Mouse (Mus musculus): ENCODE measurements at regions not wholly inside any gene's neighbourhood (a gene's known extent, or its start where the extent isn't known, plus 50 kb on each side); places are given as distances from the start of the nearest gene placed in this dataset.
A peak's percentile ranks its signal among the peaks of the same experiment; 100 is the strongest.

GRCm38 (mm10) chr17:4265946-4266345 lies 569.9 kb upstream of the Nox3 start:
- Histone ChIP-seq H3K4me2 (replicated peaks) (no peak overlapping the region), H3K9ac (replicated peaks) (no peak overlapping the region), H3K4me1 (replicated peaks) (peaks cover 28% of the 10 kb centered on the region), H3K4me3 (replicated peaks) (no peak overlapping the region), H3K27ac (peak overlapping the region; percentile 16; the same call in 1 of the 2 replicates), H3K27me3 (no peaks in the 10 kb centered on the region), H3K36me3 (no peaks in the 10 kb centered on the region), H3K9me3 (no peaks in the 10 kb centered on the region)
- WGBS = 7% methylated on average over 6 of the region's 6 CpGs
- ATAC-seq = peak; percentile 48; the same call in 1 of the 2 replicates

- 55% methylated on average over 5 of the region's 5 CpGs for WGBS
- Histone ChIP-seq H3K27me3 (no peaks in the 10 kb centered on the region), H3K36me3 (no peaks in the 10 kb centered on the region), H3K4me3 (replicated peaks) (no peak overlapping the region), H3K4me1 (replicated peaks) (peaks cover 28% of the 10 kb centered on the region), H3K4me2 (replicated peaks) (no peak overlapping the region), H3K9ac (replicated peaks) (no peak overlapping the region), H3K9me3 (no peaks in the 10 kb centered on the region), H3K27ac (peak overlapping the region; percentile 16; the same call in 1 of the 2 replicates)
- ATAC-seq = no peak
These were observed 570.4 kb upstream of the Nox3 start for GRCm38 (mm10) chr17:4266487-4266886.

DNA sequence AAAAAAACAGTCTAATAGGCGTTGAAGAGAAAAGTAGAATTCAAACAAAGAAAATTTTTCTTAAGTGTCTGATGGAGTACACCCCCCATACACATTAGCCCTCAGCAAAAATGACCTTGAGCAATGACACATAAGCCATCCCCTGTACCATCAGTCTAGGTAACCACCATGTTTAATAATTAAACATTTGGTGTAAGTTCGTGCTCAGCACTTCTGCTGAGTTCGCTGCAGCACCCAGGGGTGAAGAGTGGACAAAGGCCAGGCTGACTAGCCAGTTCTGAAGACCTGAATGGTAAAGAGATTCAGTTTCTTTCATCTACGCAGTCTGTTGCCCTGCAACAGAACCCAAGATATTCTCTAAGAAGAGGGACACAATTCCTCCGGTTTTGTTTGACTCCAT lies 572.3 kb upstream of the Nox3 start:
- H3K27ac ChIP-seq = peak overlapping the region; percentile 14; the same call in 1 of the 2 replicates
- ATAC-seq = no peak
- H3K9me3 ChIP-seq = no peaks in the 10 kb centered on the region
- H3K4me1 ChIP-seq (replicated peaks) = peaks cover 28% of the 10 kb centered on the region
- no peaks in the 10 kb centered on the region for H3K36me3 ChIP-seq
- H3K27me3 ChIP-seq = no peaks in the 10 kb centered on the region
- no peak overlapping the region for H3K4me3 ChIP-seq (replicated peaks)
- WGBS = 80% methylated on average over 5 of the region's 5 CpGs
- no peak overlapping the region for H3K9ac ChIP-seq (replicated peaks)
- H3K4me2 ChIP-seq (replicated peaks) = no peak overlapping the region

- Histone ChIP-seq H3K4me1 (replicated peaks) (peaks cover 9% of the 10 kb centered on the region; the same call in 1 of the 2 replicates), H3K9ac (replicated peaks) (no peak overlapping the region), H3K9me3 (no peaks in the 10 kb centered on the region), H3K27me3 (no peaks in the 10 kb centered on the region), H3K27ac (no peak overlapping the region), H3K4me2 (replicated peaks) (no peak overlapping the region), H3K36me3 (no peaks in the 10 kb centered on the region), H3K4me3 (replicated peaks) (no peak overlapping the region)
- ATAC-seq = no peak
- 89% methylated on average over 5 of the region's 5 CpGs for WGBS
These were observed 576.4 kb upstream of the Nox3 start for GRCm38 (mm10) chr17:4272456-4272855.

DNA sequence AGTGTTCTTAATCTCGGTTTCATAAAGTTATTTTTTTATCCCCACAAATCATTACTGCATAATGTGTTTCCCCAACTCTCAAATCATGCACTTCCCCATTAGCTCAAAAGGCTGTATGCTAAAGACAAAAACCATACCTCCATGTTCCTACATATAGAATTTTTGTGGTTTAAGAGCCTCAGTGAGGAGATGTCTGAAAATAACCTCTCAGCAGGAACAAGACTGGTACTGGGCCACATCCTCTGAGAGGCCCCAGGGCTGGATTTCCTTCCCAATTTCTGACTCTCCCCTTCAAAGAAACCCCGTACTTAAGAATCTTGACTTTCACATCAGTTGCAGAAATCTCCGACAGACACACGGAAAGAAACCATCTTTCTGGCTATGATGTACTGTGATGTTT lies 580.7 kb upstream of the Nox3 start:
- Histone ChIP-seq H3K9ac (replicated peaks) (no peak overlapping the region), H3K27me3 (no peaks in the 10 kb centered on the region), H3K4me2 (replicated peaks) (no peak overlapping the region), H3K4me1 (replicated peaks) (no peaks in the 10 kb centered on the region), H3K9me3 (no peaks in the 10 kb centered on the region), H3K4me3 (replicated peaks) (no peak overlapping the region), H3K27ac (no peak overlapping the region), H3K36me3 (no peaks in the 10 kb centered on the region)
- ATAC-seq = no peak
- 82% methylated on average over 4 of the region's 4 CpGs for WGBS

GRCm38 (mm10) chr17:4278239-4278827 lies 582.3 kb upstream of the Nox3 start:
- no peaks in the 10 kb centered on the region for H3K9me3 ChIP-seq

DNA sequence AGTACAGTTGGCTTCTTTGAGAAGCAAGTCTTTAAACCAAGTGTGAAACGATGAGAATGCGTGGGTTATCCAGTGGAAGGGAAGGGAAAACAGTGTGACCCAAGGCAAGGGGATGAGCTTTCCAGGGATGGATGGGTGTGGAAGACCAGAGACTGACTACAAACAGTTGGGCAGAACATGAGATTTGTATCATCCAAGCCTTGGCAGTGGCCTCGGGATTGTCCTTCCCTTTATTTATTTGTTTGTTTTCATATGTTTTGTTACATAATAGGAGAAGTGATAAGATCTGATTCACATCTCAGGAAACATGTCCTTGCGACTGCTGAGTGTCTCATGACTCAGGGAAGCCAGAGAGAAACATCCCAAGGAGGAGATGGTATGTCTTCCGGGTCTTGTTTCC lies 585.4 kb upstream of the Nox3 start:
- H3K4me3 ChIP-seq (replicated peaks) = no peak overlapping the region
- H3K27ac ChIP-seq = no peak overlapping the region
- WGBS = 92% methylated on average over 5 of the region's 5 CpGs
- H3K9ac ChIP-seq (replicated peaks) = no peak overlapping the region
- ATAC-seq = no peak
- H3K4me2 ChIP-seq (replicated peaks) = no peak overlapping the region
- no peaks in the 10 kb centered on the region for H3K27me3 ChIP-seq
- H3K9me3 ChIP-seq = no peaks in the 10 kb centered on the region
- no peaks in the 10 kb centered on the region for H3K4me1 ChIP-seq (replicated peaks)
- H3K36me3 ChIP-seq = no peaks in the 10 kb centered on the region

More at GRCm38 (mm10) chr17:4278239-4278827, 582.3 kb upstream of the Nox3 start:
- Histone ChIP-seq H3K4me3 (replicated peaks) (no peak overlapping the region), H3K4me2 (replicated peaks) (no peak overlapping the region), H3K4me1 (replicated peaks) (no peaks in the 10 kb centered on the region), H3K27ac (no peak overlapping the region), H3K36me3 (no peaks in the 10 kb centered on the region), H3K27me3 (no peaks in the 10 kb centered on the region), H3K9ac (replicated peaks) (no peak overlapping the region)
- WGBS = 74% methylated on average over 4 of the region's 4 CpGs
- ATAC-seq = no peak

GRCm38 (mm10) chr17:4291418-4291817 lies 595.4 kb upstream of the Nox3 start:
- H3K4me2 ChIP-seq (replicated peaks) = no peak overlapping the region
- no peak for ATAC-seq
- H3K9ac ChIP-seq (replicated peaks) = no peak overlapping the region
- H3K36me3 ChIP-seq = no peaks in the 10 kb centered on the region
- no peak overlapping the region for H3K27ac ChIP-seq
- no peaks in the 10 kb centered on the region for H3K4me1 ChIP-seq (replicated peaks)
- no peak overlapping the region for H3K4me3 ChIP-seq (replicated peaks)
- no peaks in the 10 kb centered on the region for H3K27me3 ChIP-seq
- no peaks in the 10 kb centered on the region for H3K9me3 ChIP-seq
- 97% methylated on average over 2 of the region's 2 CpGs for WGBS

- H3K9me3 ChIP-seq = no peaks in the 10 kb centered on the region
- ATAC-seq = no peak
- no peak overlapping the region for H3K9ac ChIP-seq (replicated peaks)
- H3K27ac ChIP-seq = no peak overlapping the region
- 78% methylated on average over 6 of the region's 6 CpGs for WGBS
- H3K4me3 ChIP-seq (replicated peaks) = no peak overlapping the region
- no peaks in the 10 kb centered on the region for H3K27me3 ChIP-seq
- H3K4me2 ChIP-seq (replicated peaks) = no peak overlapping the region
- peaks cover 5% of the 10 kb centered on the region for H3K4me1 ChIP-seq (replicated peaks)
- H3K36me3 ChIP-seq = no peaks in the 10 kb centered on the region
These were observed 600.6 kb upstream of the Nox3 start for GRCm38 (mm10) chr17:4296521-4297155.

DNA sequence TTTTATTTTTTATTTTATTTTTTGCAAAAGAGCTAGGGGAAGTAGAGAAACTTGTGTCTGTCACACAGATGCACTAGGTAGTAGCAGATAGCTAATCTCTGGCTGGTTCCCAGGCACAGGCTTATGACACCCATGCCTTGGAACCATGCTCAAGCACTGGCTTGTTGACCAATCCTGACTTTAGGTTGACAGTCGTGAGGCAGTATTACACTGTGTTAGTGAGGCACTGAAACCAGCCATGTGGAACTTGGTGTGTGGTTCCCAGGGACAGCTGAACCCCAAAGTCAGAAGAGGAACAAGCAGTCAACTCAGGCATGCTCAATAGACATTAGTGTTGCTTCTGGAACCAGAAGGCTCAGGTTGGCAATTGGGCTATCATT lies 601.1 kb upstream of the Nox3 start:
- ATAC-seq = no peak
- Histone ChIP-seq H3K9ac (replicated peaks) (no peak overlapping the region), H3K27ac (no peak overlapping the region), H3K9me3 (no peaks in the 10 kb centered on the region), H3K27me3 (no peaks in the 10 kb centered on the region), H3K4me3 (replicated peaks) (no peak overlapping the region), H3K36me3 (no peaks in the 10 kb centered on the region), H3K4me1 (replicated peaks) (peaks cover 5% of the 10 kb centered on the region), H3K4me2 (replicated peaks) (no peak overlapping the region)
- WGBS = 67% methylated on average over 1 of the region's 1 CpGs

GRCm38 (mm10) chr17:4301142-4301853 lies 605.2 kb upstream of the Nox3 start:
- no peak for ATAC-seq
- Histone ChIP-seq H3K4me3 (replicated peaks) (no peak overlapping the region), H3K9ac (replicated peaks) (no peak overlapping the region), H3K27me3 (no peaks in the 10 kb centered on the region), H3K4me2 (replicated peaks) (no peak overlapping the region), H3K27ac (no peak overlapping the region), H3K4me1 (replicated peaks) (peaks cover 5% of the 10 kb centered on the region), H3K36me3 (no peaks in the 10 kb centered on the region), H3K9me3 (no peaks in the 10 kb centered on the region)
- WGBS = 91% methylated on average over 12 of the region's 12 CpGs

DNA sequence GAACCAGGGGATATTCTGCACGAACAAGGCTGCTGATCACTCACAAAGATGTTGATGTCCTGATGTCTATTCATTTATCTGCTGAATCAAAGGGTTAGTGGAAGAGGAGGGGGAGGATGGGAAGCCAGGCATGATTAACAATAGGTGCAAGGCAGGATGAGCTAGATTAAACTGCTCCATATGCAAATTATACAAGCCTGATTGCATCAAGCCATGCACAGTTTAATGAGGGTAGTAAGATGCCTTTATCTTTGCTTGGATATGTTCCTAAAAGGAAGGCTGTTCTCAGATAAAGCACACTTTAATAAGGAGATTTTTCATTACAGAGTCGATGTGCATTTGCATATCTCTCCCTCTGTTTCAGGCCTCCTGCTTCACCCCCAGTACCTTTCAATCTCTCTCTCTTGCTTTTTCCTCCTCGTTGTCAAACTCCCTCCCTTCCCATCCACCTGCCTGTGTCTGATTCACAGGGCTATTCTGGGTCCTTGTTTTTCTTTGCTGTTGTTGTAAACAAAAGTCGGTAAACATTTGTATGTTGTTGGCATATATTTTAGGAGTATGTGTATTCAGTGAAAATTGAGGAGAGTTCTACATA lies 615.8 kb upstream of the Nox3 start:
- peaks cover 15% of the 10 kb centered on the region for H3K4me1 ChIP-seq (replicated peaks)
- H3K9me3 ChIP-seq = no peaks in the 10 kb centered on the region
- H3K9ac ChIP-seq (replicated peaks) = no peak overlapping the region
- no peak overlapping the region for H3K4me2 ChIP-seq (replicated peaks)
- no peaks in the 10 kb centered on the region for H3K36me3 ChIP-seq
- 32% methylated on average over 4 of the region's 4 CpGs for WGBS
- no peak overlapping the region for H3K4me3 ChIP-seq (replicated peaks)
- peak; percentile 71 for ATAC-seq
- no peak overlapping the region for H3K27ac ChIP-seq
- no peaks in the 10 kb centered on the region for H3K27me3 ChIP-seq

Measured in midbrain, embryonic 13.5 days (tissue).